Mouse (Mus musculus): ENCODE measurements around the gene Fiz1. TPM values are rescaled to one million over a fixed set of nuclear protein-coding genes. Genes with fewer than 3 reads are reported as not detected.

The Fiz1 gene
- 40.6 and 43.0 TPM in 2 replicates for polyA plus RNA-seq (2015; fragmentation: Nextera tagmentation; extraction: Ambion mirVana)

GRCm38 (mm10) chr7:5014251-5015117, at the start of gene Fiz1, which contains the start of gene Zfp524:
TSS of gene Fiz1 (minus strand) at chr7:5014697.
TSS of gene Zfp524 (plus strand) at chr7:5014415.
- under 1% methylated on average over 42 of the region's 42 CpGs for WGBS
- Histone ChIP-seq H3K27ac (peak within 1 kb of the TSS; percentile 99), H3K9me3 (no peaks in the 10 kb centered on the region), H3K4me1 (0 out of 2 replicates have a peak, but pooled peaks cover 5% of the 10 kb centered on the region), H3K4me3 (replicated peaks) (peak within 1 kb of the TSS; percentile 77), H3K27me3 (replicated peaks) (no peaks in the 10 kb centered on the region), H3K4me2 (peak within 1 kb of the TSS; percentile 56), H3K36me3 (peaks cover 38% of the 10 kb centered on the region), H3K9ac (peak within 1 kb of the TSS; percentile 87)
- ATAC-seq (ENCODE audit: insufficient read depth, low FRiP score, low read depth), result peak; percentile 79

- Histone ChIP-seq H3K4me2 (peak overlapping the region; percentile 64), H3K27ac (peak overlapping the region; percentile 100), H3K4me1 (peaks cover 34% of the 10 kb centered on the region), H3K4me3 (replicated peaks) (peak overlapping the region; percentile 56), H3K9ac (peak overlapping the region; percentile 56), H3K9me3 (no peaks in the 10 kb centered on the region), H3K36me3 (peaks cover 10% of the 10 kb centered on the region; the same call in 1 of the 2 replicates), H3K27me3 (replicated peaks) (peaks cover 11% of the 10 kb centered on the region)
- WGBS, result under 1% methylated on average over 47 of the region's 51 CpGs
- ATAC-seq (ENCODE audit: insufficient read depth, low FRiP score, low read depth), result peak; percentile 49
Observed at GRCm38 (mm10) chr7:5062360-5063001, 48.0 kb upstream of the Fiz1 start.

- Histone ChIP-seq H3K9ac (peak within 1 kb of the TSS; percentile 87), H3K27me3 (replicated peaks) (peaks cover 17% of the 10 kb centered on the region), H3K4me3 (replicated peaks) (peak within 1 kb of the TSS; percentile 56), H3K36me3 (peaks cover 4% of the 10 kb centered on the region; the same call in 1 of the 2 replicates), H3K4me2 (peak within 1 kb of the TSS; percentile 75), H3K4me1 (peaks cover 39% of the 10 kb centered on the region), H3K27ac (peak within 1 kb of the TSS; percentile 100), H3K9me3 (no peaks in the 10 kb centered on the region)
- under 1% methylated on average over 63 of the region's 65 CpGs for WGBS
- peak; percentile 79 for ATAC-seq (ENCODE audit: insufficient read depth, low FRiP score, low read depth)
Observed at GRCm38 (mm10) chr7:5061774-5062359, 47.4 kb upstream of the Fiz1 start, which contains the start of gene U2af2. TSS of gene U2af2 (plus strand) at chr7:5062143.

GRCm38 (mm10) chr7:5060944-5061773, 46.7 kb upstream of the Fiz1 start:
- H3K9me3 ChIP-seq, result no peaks in the 10 kb centered on the region
- peak overlapping the region; percentile 87 for H3K9ac ChIP-seq
- H3K36me3 ChIP-seq, result no peaks in the 10 kb centered on the region; the same call in 1 of the 2 replicates
- peak overlapping the region; percentile 56 for H3K4me3 ChIP-seq (replicated peaks)
- ATAC-seq (ENCODE audit: insufficient read depth, low FRiP score, low read depth), result peak; percentile 90
- H3K4me1 ChIP-seq, result peaks cover 37% of the 10 kb centered on the region
- H3K27me3 ChIP-seq (replicated peaks), result peaks cover 22% of the 10 kb centered on the region
- peak overlapping the region; percentile 75 for H3K4me2 ChIP-seq
- peak overlapping the region; percentile 100 for H3K27ac ChIP-seq
- under 1% methylated on average over 60 of the region's 60 CpGs for whole genome bisulfite sequencing

- H3K9ac ChIP-seq, result peak overlapping the region; percentile 40; the same call in 1 of the 2 replicates
- H3K4me3 ChIP-seq (replicated peaks), result peak overlapping the region; percentile 56
- peaks cover 32% of the 10 kb centered on the region for H3K4me1 ChIP-seq
- no peaks in the 10 kb centered on the region for H3K36me3 ChIP-seq
- H3K4me2 ChIP-seq, result peak overlapping the region; percentile 75
- H3K9me3 ChIP-seq, result no peaks in the 10 kb centered on the region
- peaks cover 30% of the 10 kb centered on the region for H3K27me3 ChIP-seq (replicated peaks)
- ATAC-seq (ENCODE audit: insufficient read depth, low FRiP score, low read depth), result no peak
- peak overlapping the region; percentile 100 for H3K27ac ChIP-seq
- 2% methylated on average over 27 of the region's 27 CpGs for WGBS
Observed at GRCm38 (mm10) chr7:5060239-5060731, 45.8 kb upstream of the Fiz1 start.

- Histone ChIP-seq H3K4me2 (no peak overlapping the region), H3K36me3 (no peaks in the 10 kb centered on the region), H3K9me3 (no peaks in the 10 kb centered on the region), H3K4me1 (peaks cover 31% of the 10 kb centered on the region), H3K9ac (no peak overlapping the region), H3K27me3 (replicated peaks) (peaks cover 39% of the 10 kb centered on the region), H3K4me3 (replicated peaks) (no peak overlapping the region), H3K27ac (no peak overlapping the region)
- WGBS, result 86% methylated on average over 12 of the region's 12 CpGs
- no peak for ATAC-seq (ENCODE audit: insufficient read depth, low FRiP score, low read depth)
Observed at GRCm38 (mm10) chr7:5059421-5059820, 44.9 kb upstream of the Fiz1 start.

- Histone ChIP-seq H3K4me3 (replicated peaks) (no peak overlapping the region), H3K36me3 (no peaks in the 10 kb centered on the region), H3K27me3 (replicated peaks) (peaks cover 47% of the 10 kb centered on the region), H3K4me1 (peaks cover 29% of the 10 kb centered on the region), H3K27ac (no peak overlapping the region), H3K9me3 (no peaks in the 10 kb centered on the region), H3K9ac (no peak overlapping the region), H3K4me2 (no peak overlapping the region)
- 86% methylated on average over 1 of the region's 1 CpGs for WGBS
- no peak for ATAC-seq (ENCODE audit: insufficient read depth, low FRiP score, low read depth)
Observed at GRCm38 (mm10) chr7:5058631-5059030, 44.1 kb upstream of the Fiz1 start.

- H3K36me3 ChIP-seq, result no peaks in the 10 kb centered on the region
- H3K4me3 ChIP-seq (replicated peaks), result no peak overlapping the region
- WGBS, result 43% methylated on average over 11 of the region's 11 CpGs
- peaks cover 33% of the 10 kb centered on the region for H3K4me1 ChIP-seq
- H3K9ac ChIP-seq, result no peak overlapping the region
- H3K4me2 ChIP-seq, result peak overlapping the region; percentile 75
- no peak overlapping the region for H3K27ac ChIP-seq
- no peak for ATAC-seq (ENCODE audit: insufficient read depth, low FRiP score, low read depth)
- peaks cover 55% of the 10 kb centered on the region for H3K27me3 ChIP-seq (replicated peaks)
- H3K9me3 ChIP-seq, result no peaks in the 10 kb centered on the region
Observed at GRCm38 (mm10) chr7:5057804-5058203, 43.3 kb upstream of the Fiz1 start.

GRCm38 (mm10) chr7:5057381-5057780, 42.9 kb upstream of the Fiz1 start:
- H3K27me3 ChIP-seq (replicated peaks), result peaks cover 60% of the 10 kb centered on the region
- no peak for ATAC-seq (ENCODE audit: insufficient read depth, low FRiP score, low read depth)
- peak overlapping the region; percentile 50 for H3K9ac ChIP-seq
- H3K36me3 ChIP-seq, result no peaks in the 10 kb centered on the region
- peak overlapping the region; percentile 75 for H3K4me2 ChIP-seq
- H3K27ac ChIP-seq, result peak overlapping the region; percentile 11; the same call in 1 of the 2 replicates
- WGBS, result 34% methylated on average over 8 of the region's 8 CpGs
- H3K4me1 ChIP-seq, result peaks cover 37% of the 10 kb centered on the region
- H3K9me3 ChIP-seq, result no peaks in the 10 kb centered on the region
- peak overlapping the region; percentile 52 for H3K4me3 ChIP-seq (replicated peaks)

- Histone ChIP-seq H3K27me3 (replicated peaks) (peaks cover 66% of the 10 kb centered on the region), H3K4me3 (replicated peaks) (peak overlapping the region; percentile 52), H3K36me3 (no peaks in the 10 kb centered on the region), H3K4me2 (peak overlapping the region; percentile 75), H3K9ac (peak overlapping the region; percentile 50), H3K9me3 (no peaks in the 10 kb centered on the region), H3K4me1 (peaks cover 37% of the 10 kb centered on the region), H3K27ac (peak overlapping the region; percentile 11; the same call in 1 of the 2 replicates)
- no peak for ATAC-seq (ENCODE audit: insufficient read depth, low FRiP score, low read depth)
- 2% methylated on average over 55 of the region's 55 CpGs for WGBS
Observed at GRCm38 (mm10) chr7:5056651-5057263, 42.3 kb upstream of the Fiz1 start.
